Mouse (Mus musculus) midbrain, postnatal 0 days (tissue): ENCODE measurements around the gene Tubgcp6. TPM values are rescaled to one million over a fixed set of nuclear protein-coding genes. Genes with fewer than 3 reads are reported as not detected.

ENCODE experiments used
- ATAC-seq: fragments of 200-750 bp; cut with Nextera tagmentation; 2 replicates; pipeline ENCODE4 v1.8.0; 2017; ENCODE audit warnings: moderate number of reproducible peaks, mild to moderate bottlenecking, moderate TSS enrichment, moderate library complexity; ENCODE audit not compliant: low FRiP score
- DNase-seq: peaks from one replicate; pipeline ENCODE4 v3.0.0-alpha.2; 2015; ENCODE audit warnings: low spot score
- H3K27ac ChIP-seq: fragments of 300-500 bp; sonication (generic); 2 replicates; pipeline ENCODE4 v1.5.1; 2014; ENCODE audit warnings: low read depth, mild to moderate bottlenecking, low read length, mixed read lengths
- H3K27me3 ChIP-seq: fragments of 300-500 bp; sonication (generic); 2 replicates; pipeline ENCODE4 v1.6.1; 2014; ENCODE audit warnings: low read length, control low read depth, mixed read lengths; ENCODE audit not compliant: insufficient read depth
- H3K36me3 ChIP-seq: fragments of 300-500 bp; sonication (generic); 2 replicates; pipeline ENCODE4 v1.6.1; 2014; ENCODE audit warnings: low read length, control low read depth, mixed read lengths; ENCODE audit not compliant: insufficient read depth
- H3K4me1 ChIP-seq: fragments of 300-500 bp; sonication (generic); 2 replicates; pipeline ENCODE4 v1.6.1; 2014; ENCODE audit warnings: mild to moderate bottlenecking, control low read depth, antibody characterized with exemption, low read length, mixed read lengths; ENCODE audit not compliant: insufficient read depth
- H3K4me2 ChIP-seq: fragments of 300-500 bp; sonication (generic); 2 replicates; pipeline ENCODE4 v1.6.1; 2014; ENCODE audit warnings: low read depth, mild to moderate bottlenecking, low read length, mixed read lengths; ENCODE audit not compliant: poor library complexity, severe bottlenecking
- H3K4me3 ChIP-seq: fragments of 300-500 bp; sonication (generic); 2 replicates; pipeline ENCODE4 v1.5.1; 2014; ENCODE audit warnings: low read depth, mild to moderate bottlenecking, low read length, moderate library complexity
- H3K9ac ChIP-seq: fragments of 300-500 bp; sonication (generic); replicated peaks from 2 replicates; pipeline ENCODE4 v1.6.1; 2014; ENCODE audit warnings: mild to moderate bottlenecking, low read length, moderate library complexity, mixed read lengths; ENCODE audit not compliant: poor library complexity, severe bottlenecking
- H3K9me3 ChIP-seq: fragments of 300-500 bp; sonication (generic); 2 replicates; pipeline ENCODE4 v1.6.1; 2016; ENCODE audit warnings: low read length, control low read depth
- CTCF ChIP-seq: IDR thresholded peaks from 2 replicates; pipeline ENCODE4 v1.5.1; 2016; ENCODE audit warnings: antibody characterized with exemption, mild to moderate bottlenecking
- WGBS: fragments of 180-500 bp; shearing (Covaris S2); extraction: QIAGEN DNeasy Blood & Tissue Kit; methylation state at CpG from one replicate; pipeline ENCODE4 v1.1.7; 2014; 5-methylcytosine and 5-hydroxymethylcytosine counted together
- polyA plus RNA-seq: library from polyadenylated mRNA; unstranded; fragments of >200 nt; fragmentation: Nextera tagmentation; extraction: Ambion mirVana; gene quantifications from 2 replicates; pipeline ENCODE4 v1.2.1, GENCODE M21; 2015
- total RNA-seq: library from RNA; depleted of rRNA; stranded (reverse); fragments of >200 nt; gene quantifications from 2 replicates; pipeline ENCODE4 v1.2.3, GENCODE M21; 2014; rRNA removed

Tubgcp6 gene
- 46.1 and 68.0 TPM in 2 replicates for total RNA-seq
- polyA plus RNA-seq, result 10.8 and 11.0 TPM in 2 replicates

GRCm38 (mm10) chr15:89122649-89123366 is at the start of gene Tubgcp6:
Tubgcp6 (minus strand) TSS chr15:89123112.
- Histone ChIP-seq H3K27ac (peak within 1 kb of the TSS; percentile 87), H3K9ac (peak within 1 kb of the TSS; percentile 81), H3K4me1 (peaks cover 13% of the 10 kb centered on the region), H3K36me3 (peaks cover 6% of the 10 kb centered on the region), H3K27me3 (no peaks in the 10 kb centered on the region), H3K9me3 (no peaks in the 10 kb centered on the region), H3K4me2 (peak within 1 kb of the TSS; percentile 83), H3K4me3 (peak within 1 kb of the TSS; percentile 79)
- WGBS, result under 1% methylated on average over 47 of the region's 47 CpGs
- TF ChIP-seq CTCF, result no peak
- ATAC-seq (peak; percentile 80), DNase-seq (peak; percentile 97)

GRCm38 (mm10) chr15:89172276-89172935 is 49.5 kb upstream of the Tubgcp6 start:
- Histone ChIP-seq H3K4me2 (peak overlapping the region; percentile 96), H3K4me1 (peaks cover 27% of the 10 kb centered on the region), H3K27me3 (no peaks in the 10 kb centered on the region), H3K4me3 (peak overlapping the region; percentile 59), H3K9ac (peak overlapping the region; percentile 75), H3K36me3 (peaks cover 12% of the 10 kb centered on the region), H3K27ac (peak overlapping the region; percentile 55), H3K9me3 (no peaks in the 10 kb centered on the region)
- DNase-seq (no peak), ATAC-seq (no peak)
- WGBS, result 21% methylated on average over 17 of the region's 17 CpGs
- TF ChIP-seq CTCF, result no peak

- no peak overlapping the region for H3K27ac ChIP-seq
- no peaks in the 10 kb centered on the region for H3K9me3 ChIP-seq
- peaks cover 19% of the 10 kb centered on the region for H3K4me1 ChIP-seq
- no peak overlapping the region for H3K4me2 ChIP-seq
- no peak overlapping the region for H3K4me3 ChIP-seq
- ATAC-seq (no peak), DNase-seq (no peak)
- no peak overlapping the region for H3K9ac ChIP-seq
- 86% methylated on average over 5 of the region's 5 CpGs for WGBS
- no peaks in the 10 kb centered on the region for H3K27me3 ChIP-seq
- no peak for TF ChIP-seq CTCF
- peaks cover 20% of the 10 kb centered on the region for H3K36me3 ChIP-seq
Measured at GRCm38 (mm10) chr15:89171526-89172051, 48.7 kb upstream of the Tubgcp6 start.

- no peak overlapping the region for H3K4me3 ChIP-seq
- H3K27me3 ChIP-seq, result no peaks in the 10 kb centered on the region
- no peak for DNase-seq
- 61% methylated on average over 3 of the region's 3 CpGs for WGBS
- no peaks in the 10 kb centered on the region for H3K9me3 ChIP-seq
- no peak overlapping the region for H3K4me2 ChIP-seq
- H3K36me3 ChIP-seq, result peaks cover 35% of the 10 kb centered on the region
- H3K9ac ChIP-seq, result no peak overlapping the region
- H3K27ac ChIP-seq, result no peak overlapping the region
- no peak for ATAC-seq
- peaks cover 14% of the 10 kb centered on the region for H3K4me1 ChIP-seq
- no peak for TF ChIP-seq CTCF
Measured at GRCm38 (mm10) chr15:89170102-89170501, 47.2 kb upstream of the Tubgcp6 start.

- Histone ChIP-seq H3K9ac (no peak overlapping the region; the same call in 1 of the 2 replicates), H3K27ac (no peak overlapping the region), H3K27me3 (no peaks in the 10 kb centered on the region), H3K9me3 (no peaks in the 10 kb centered on the region), H3K4me3 (no peak overlapping the region), H3K4me2 (no peak overlapping the region), H3K36me3 (peaks cover 42% of the 10 kb centered on the region), H3K4me1 (peaks cover 14% of the 10 kb centered on the region)
- 14% methylated on average over 10 of the region's 10 CpGs for WGBS
- no peak for ATAC-seq
- no peak for TF ChIP-seq CTCF
- DNase-seq, result peak; percentile 81
Measured at GRCm38 (mm10) chr15:89169431-89169830, 46.5 kb upstream of the Tubgcp6 start.

- H3K4me3 ChIP-seq, result no peak overlapping the region
- H3K9me3 ChIP-seq, result no peaks in the 10 kb centered on the region
- H3K4me2 ChIP-seq, result no peak overlapping the region
- no peak for TF ChIP-seq CTCF
- H3K4me1 ChIP-seq, result peaks cover 11% of the 10 kb centered on the region
- H3K27ac ChIP-seq, result no peak overlapping the region
- DNase-seq (no peak), ATAC-seq (no peak)
- WGBS, result 58% methylated on average over 10 of the region's 10 CpGs
- H3K36me3 ChIP-seq, result peaks cover 47% of the 10 kb centered on the region
- H3K27me3 ChIP-seq, result no peaks in the 10 kb centered on the region
- no peak overlapping the region for H3K9ac ChIP-seq
Measured at GRCm38 (mm10) chr15:89168922-89169321, 46.0 kb upstream of the Tubgcp6 start.
